Mouse (Mus musculus): ENCODE data around the gene Npb. TPM values are rescaled to one million over a fixed set of nuclear protein-coding genes. Genes with fewer than 3 reads are reported as not detected.

Npb gene
- polyA plus RNA-seq, 1 experiment, result 0.62 TPM

GRCm38 (mm10) chr11:120631726-120632448, 23.6 kb downstream of the Npb start:
- no peak for DNase-seq (ENCODE audit: low spot score)

- DNase-seq (ENCODE audit: low spot score), result peak; percentile 72
These were observed 24.6 kb downstream of the Npb start for GRCm38 (mm10) chr11:120632559-120633519.

- peak; percentile 80 for DNase-seq (ENCODE audit: low spot score)
These were observed 25.5 kb downstream of the Npb start, which contains the start of gene Mafg for GRCm38 (mm10) chr11:120633520-120634343. Gene Mafg (minus strand): TSS chr11:120633600.

GRCm38 (mm10) chr11:120634810-120635209, 26.5 kb downstream of the Npb start:
- DNase-seq (ENCODE audit: low spot score), result no peak

- DNase-seq (ENCODE audit: low spot score), result no peak
These were observed 33.0 kb downstream of the Npb start for GRCm38 (mm10) chr11:120641255-120641654.

GRCm38 (mm10) chr11:120641869-120642268, 33.6 kb downstream of the Npb start:
- DNase-seq (ENCODE audit: low spot score), result no peak

GRCm38 (mm10) chr11:120642939-120643600, 34.8 kb downstream of the Npb start:
- no peak for DNase-seq (ENCODE audit: low spot score)

- peak; percentile 85 for DNase-seq (ENCODE audit: low spot score)
These were observed 35.3 kb downstream of the Npb start, which contains the start of gene Pycr1 for GRCm38 (mm10) chr11:120643601-120643987. Gene Pycr1 (minus strand): TSS chr11:120643769.

- DNase-seq (ENCODE audit: low spot score), result no peak
These were observed 39.0 kb downstream of the Npb start for GRCm38 (mm10) chr11:120647047-120647830.

GRCm38 (mm10) chr11:120648001-120648476, 39.8 kb downstream of the Npb start, which contains the start of gene Myadml2:
Gene Myadml2 (minus strand): TSS chr11:120648158.
- no peak for DNase-seq (ENCODE audit: low spot score)

- DNase-seq (ENCODE audit: low spot score), result no peak
These were observed 43.6 kb downstream of the Npb start for GRCm38 (mm10) chr11:120651872-120652271.

- DNase-seq (ENCODE audit: low spot score), result no peak
These were observed 46.5 kb downstream of the Npb start for GRCm38 (mm10) chr11:120654741-120655140.

GRCm38 (mm10) chr11:120657301-120657700, 49.0 kb downstream of the Npb start:
- no peak for DNase-seq (ENCODE audit: low spot score)

Other genes starting within 250 kb of the Npb start
- 0.25 TPM in 1 of 2 replicates, not detected in the other for gene Fscn2, start 246.9 kb upstream of the Npb start, polyA plus RNA-seq (2012; rRNA removed)
- 21.8 and 22.2 TPM in 2 replicates for gene Faap100, start 229.7 kb upstream of the Npb start, polyA plus RNA-seq (2012; rRNA removed)
- gene Nploc4, start 170.8 kb upstream of the Npb start, polyA plus RNA-seq (2012; rRNA removed), result 40.6 and 41.1 TPM in 2 replicates
- gene Tspan10, start 165.8 kb upstream of the Npb start, polyA plus RNA-seq (2012; rRNA removed), result not detected in 2 replicates
- gene Pde6g, start 155.0 kb upstream of the Npb start, polyA plus RNA-seq (2012; rRNA removed), result 0.34 and 0.63 TPM in 2 replicates
- 19.8 and 26.8 TPM in 2 replicates for gene Oxld1, start 150.4 kb upstream of the Npb start, polyA plus RNA-seq (2012; rRNA removed)
- gene Ccdc137, start 150.4 kb upstream of the Npb start, polyA plus RNA-seq (2012; rRNA removed), result 21.5 and 31.0 TPM in 2 replicates
- gene Arl16, start 140.9 kb upstream of the Npb start, polyA plus RNA-seq (2012; rRNA removed), result 23.9 and 24.0 TPM in 2 replicates
- 62.4 and 72.4 TPM in 2 replicates for gene Mrpl12, start 123.9 kb upstream of the Npb start, polyA plus RNA-seq (2012; rRNA removed)
- gene Slc25a10, start 116.6 kb upstream of the Npb start, polyA plus RNA-seq (2012; rRNA removed), result 98.9 and 115 TPM in 2 replicates
- 1.8 and 2.4 TPM in 2 replicates for gene Gcgr, start 77.8 kb upstream of the Npb start, polyA plus RNA-seq (2012; rRNA removed)
- 112 and 117 TPM in 2 replicates for gene Mcrip1, start 58.8 kb upstream of the Npb start, polyA plus RNA-seq (2012; rRNA removed)
- not detected in 2 replicates for gene Ppp1r27, start 57.3 kb upstream of the Npb start, polyA plus RNA-seq (2012; rRNA removed)
- 272 and 354 TPM in 2 replicates for gene P4hb, start 35.2 kb upstream of the Npb start, polyA plus RNA-seq (2012; rRNA removed)
- gene Arhgdia, start 26.9 kb upstream of the Npb start, polyA plus RNA-seq (2012; rRNA removed), result 399 and 409 TPM in 2 replicates
- gene Alyref, start 10.1 kb upstream of the Npb start, polyA plus RNA-seq (2012; rRNA removed), result 56.2 and 57.6 TPM in 2 replicates
- gene Anapc11, start 10.1 kb upstream of the Npb start, polyA plus RNA-seq (2012; rRNA removed), result 112 and 116 TPM in 2 replicates
- gene Pcyt2, start 9.5 kb downstream of the Npb start, polyA plus RNA-seq (2012; rRNA removed), result 87.2 and 120 TPM in 2 replicates
- gene Sirt7, start 16.8 kb downstream of the Npb start, polyA plus RNA-seq (2012; rRNA removed), result 78.6 and 107 TPM in 2 replicates
- 50.1 and 62.5 TPM in 2 replicates for gene Mafg, start 25.1 kb downstream of the Npb start, polyA plus RNA-seq (2012; rRNA removed)
- gene Pycr1, start 35.3 kb downstream of the Npb start, polyA plus RNA-seq (2012; rRNA removed), result 15.5 and 18.5 TPM in 2 replicates
- gene Myadml2, start 39.7 kb downstream of the Npb start, polyA plus RNA-seq (2012; rRNA removed), result 0.07 and 0.21 TPM in 2 replicates
- gene Notum, start 52.7 kb downstream of the Npb start, polyA plus RNA-seq (2012; rRNA removed), result 13.0 and 16.6 TPM in 2 replicates
- 50.8 and 52.2 TPM in 2 replicates for gene Aspscr1, start 64.5 kb downstream of the Npb start, polyA plus RNA-seq (2012; rRNA removed)
- gene Cenpx, start 105.3 kb downstream of the Npb start, polyA plus RNA-seq (2012; rRNA removed), result 62.3 and 76.0 TPM in 2 replicates
- 54.6 and 66.6 TPM in 2 replicates for gene Lrrc45, start 105.4 kb downstream of the Npb start, polyA plus RNA-seq (2012; rRNA removed)
- 14.6 and 17.4 TPM in 2 replicates for gene Rac3, start 113.0 kb downstream of the Npb start, polyA plus RNA-seq (2012; rRNA removed)
- gene Dcxr, start 118.8 kb downstream of the Npb start, polyA plus RNA-seq (2012; rRNA removed), result 58.1 and 60.6 TPM in 2 replicates
- gene Cbr2, start 123.6 kb downstream of the Npb start, polyA plus RNA-seq (2012; rRNA removed), result 349 and 361 TPM in 2 replicates
- 1.7 and 2.1 TPM in 2 replicates for gene Hmga1b, start 154.3 kb downstream of the Npb start, polyA plus RNA-seq (2012; rRNA removed)
- gene Rfng, start 175.7 kb downstream of the Npb start, polyA plus RNA-seq (2012; rRNA removed), result 25.7 and 27.4 TPM in 2 replicates
- gene Gps1, start 175.8 kb downstream of the Npb start, polyA plus RNA-seq (2012; rRNA removed), result 119 and 149 TPM in 2 replicates
- 36.1 and 39.1 TPM in 2 replicates for gene Dus1l, start 187.9 kb downstream of the Npb start, polyA plus RNA-seq (2012; rRNA removed)
- gene Fasn, start 216.1 kb downstream of the Npb start, polyA plus RNA-seq (2012; rRNA removed), result 187 and 188 TPM in 2 replicates